Mouse (Mus musculus) skeletal muscle tissue, adult 2 months (tissue): ENCODE measurements around the gene Aars.
"Not testable (repeated sequence)": the region's sequence is repeated elsewhere in the genome, so short reads cannot be mapped to it uniquely, and the experiment has no call there.

ENCODE experiments used
- DNase-seq: peaks from one replicate; pipeline ENCODE4 v3.0.0-alpha.2; 2012; ENCODE audit warnings: low read depth, low spot score

Aars gene

DNA sequence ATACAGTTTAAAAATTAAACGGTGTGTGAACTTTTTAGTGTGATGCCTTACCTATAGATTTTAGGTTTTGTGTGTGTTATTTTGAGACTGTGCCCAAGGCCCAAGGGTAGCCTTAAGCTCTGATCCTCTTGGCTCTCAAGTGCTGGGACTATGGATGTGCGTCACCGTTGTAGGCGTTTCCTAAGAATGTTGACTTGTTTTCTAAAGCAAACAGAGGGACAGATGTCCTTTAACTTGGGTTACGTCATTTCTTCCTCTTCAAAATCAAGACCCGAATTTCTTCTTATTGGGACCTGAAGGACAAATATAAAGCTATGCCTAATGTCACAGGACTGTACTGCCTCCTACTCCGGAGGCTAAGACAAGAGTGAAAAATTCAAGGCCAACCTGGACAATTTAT lies at the start of gene Aars:
TSS of gene Aars (plus strand) at position 229 of the 400 bp plus-strand sequence.
- no peak for DNase-seq

DNA sequence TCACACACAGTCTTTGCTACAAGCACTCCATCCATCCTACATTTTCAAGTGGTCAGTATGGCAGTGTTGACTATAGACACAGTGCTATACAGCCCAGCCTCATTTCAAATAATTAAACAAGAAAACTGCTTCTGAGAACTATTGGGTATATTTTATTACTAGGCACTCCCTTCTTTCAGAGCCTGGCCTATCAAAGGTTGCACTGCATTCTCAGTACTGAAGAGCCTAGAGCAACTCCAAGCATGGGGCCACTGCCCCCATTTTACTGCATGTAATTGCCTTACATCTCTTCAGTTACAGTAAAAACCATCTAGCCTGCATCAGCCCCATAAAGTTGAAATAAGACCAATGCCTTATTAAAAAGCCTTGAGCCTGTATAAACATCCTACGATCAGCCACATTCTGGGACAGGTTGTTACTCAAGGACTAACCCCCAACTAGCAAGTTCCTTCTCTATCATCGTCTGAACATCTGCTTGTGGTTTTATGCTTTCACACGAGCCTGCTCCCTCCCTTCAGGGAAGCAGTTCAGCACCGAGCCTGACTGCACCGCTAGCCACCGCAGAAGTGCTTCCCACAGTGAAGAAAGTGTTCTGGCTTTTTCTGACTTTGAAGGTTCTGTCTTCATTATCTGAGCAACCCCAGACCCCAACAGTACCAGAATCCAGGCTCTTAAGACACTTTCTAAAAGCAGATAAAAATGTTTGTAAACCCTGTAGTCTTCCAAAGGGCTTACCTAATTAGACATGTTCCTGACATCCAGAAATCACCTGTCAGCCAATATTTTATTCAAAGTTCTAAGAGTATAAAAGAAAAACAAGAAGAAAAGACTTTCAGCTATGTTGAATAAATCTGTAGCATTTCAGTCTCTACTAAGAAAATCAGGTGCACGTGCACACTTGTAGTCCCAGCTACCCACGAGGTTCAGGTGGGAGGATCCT lies 44.9 kb upstream of the Aars start:
- DNase-seq: no peak

DNA sequence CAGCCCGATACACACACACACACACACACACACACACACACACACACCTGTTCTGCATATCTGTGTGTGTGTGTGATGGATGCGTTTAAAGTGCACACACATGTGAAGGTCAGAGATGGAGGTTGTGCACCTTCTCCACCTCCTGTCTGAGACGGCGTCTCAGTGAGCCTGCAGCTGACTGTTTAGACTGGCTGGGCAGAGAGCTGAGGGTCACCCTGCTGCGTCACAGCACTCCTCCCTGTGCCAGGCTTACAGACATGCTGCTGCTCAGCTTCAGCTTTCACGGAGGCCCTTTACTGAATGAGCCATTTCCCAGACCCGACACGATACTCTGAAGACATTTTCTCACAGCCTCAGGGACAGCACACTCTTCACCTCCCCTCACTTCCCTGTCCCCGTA lies 42.9 kb upstream of the Aars start:
- no peak for DNase-seq

DNA sequence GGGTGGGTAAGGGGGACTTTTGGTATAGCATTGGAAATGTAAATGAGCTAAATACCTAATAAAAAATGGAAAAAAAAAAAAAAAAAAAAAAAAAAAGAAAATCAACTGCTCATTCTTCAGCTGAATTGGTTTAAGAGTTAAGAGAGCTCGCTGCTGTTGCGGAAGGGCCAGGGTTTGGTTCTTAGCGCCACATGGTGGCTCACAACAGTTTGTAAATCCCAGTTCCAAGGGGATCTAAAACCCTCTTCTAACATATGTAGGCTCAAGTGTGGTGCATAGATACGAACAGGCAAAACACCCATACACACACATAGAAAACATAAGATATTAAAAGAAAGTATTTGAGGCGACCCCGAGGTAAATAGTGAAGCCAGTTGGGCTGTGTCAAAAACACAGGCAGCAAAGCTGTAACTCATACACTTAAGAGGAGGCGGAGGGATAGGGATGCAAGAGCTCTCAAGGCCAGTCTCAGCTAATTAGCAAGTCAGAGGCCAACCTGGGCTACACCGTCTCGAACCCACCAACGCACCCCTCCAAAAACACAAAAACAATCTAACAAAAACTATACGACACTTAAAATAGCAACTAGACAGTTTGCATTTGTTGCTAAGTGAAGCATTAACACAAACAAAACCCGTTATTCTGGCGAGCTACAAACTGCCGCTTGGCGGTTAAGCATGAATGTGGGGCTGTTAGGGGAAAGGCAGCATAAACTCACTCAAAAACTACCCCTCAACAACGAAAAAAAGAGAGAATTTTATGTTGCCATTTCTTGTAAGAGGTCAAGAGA lies 36.1 kb upstream of the Aars start:
- DNase-seq: no peak

DNA sequence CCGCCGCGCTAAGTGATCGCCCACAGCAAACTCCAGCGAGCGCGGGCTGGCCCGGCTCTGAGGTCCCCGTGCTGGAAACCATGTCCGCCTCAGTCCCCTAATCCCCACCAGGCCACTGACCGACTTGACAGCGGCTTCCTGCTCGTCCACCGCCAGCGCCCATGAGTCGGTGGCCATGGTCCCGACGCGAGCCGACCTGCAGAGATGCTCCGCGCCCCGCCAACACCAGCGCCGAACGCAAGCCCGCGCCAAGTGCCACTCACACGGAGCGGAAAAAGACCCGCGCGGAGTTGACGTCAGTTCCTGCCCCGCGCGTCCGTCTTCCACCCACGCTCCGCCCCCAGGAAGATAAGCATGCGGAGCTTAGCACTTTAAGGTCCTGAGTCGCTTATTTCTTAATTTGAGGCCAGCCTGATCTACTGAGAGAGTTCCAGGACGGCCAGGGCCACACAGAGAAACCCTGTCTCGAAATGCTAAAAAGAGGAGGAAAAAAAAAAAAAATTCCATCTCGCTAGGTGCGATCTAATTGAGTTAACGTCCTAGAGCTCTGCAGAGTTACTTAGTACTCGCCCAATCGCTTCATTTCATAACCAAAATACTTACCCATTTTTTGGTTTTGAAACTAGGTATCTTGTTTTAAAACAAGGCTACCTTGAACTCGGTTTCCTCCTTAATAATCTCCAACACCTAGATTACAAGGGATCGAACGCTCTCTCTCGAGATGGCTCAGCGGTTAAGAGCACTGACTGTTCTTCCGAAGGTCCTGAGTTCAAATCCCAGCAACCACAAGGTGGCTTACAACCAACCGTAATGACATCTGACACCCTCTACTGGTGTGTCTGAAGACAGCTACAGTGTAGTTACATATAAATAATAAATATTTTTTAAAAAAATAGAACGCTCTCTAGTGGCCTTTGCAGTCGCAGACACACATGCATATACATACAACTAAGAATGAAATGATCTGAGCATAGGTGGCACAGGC lies 35.1 kb upstream of the Aars start, which contains the start of gene Ddx19a:
TSS of gene Ddx19a (minus strand) at position 254 of the 985 bp plus-strand sequence.
- peak; percentile 79 for DNase-seq

DNA sequence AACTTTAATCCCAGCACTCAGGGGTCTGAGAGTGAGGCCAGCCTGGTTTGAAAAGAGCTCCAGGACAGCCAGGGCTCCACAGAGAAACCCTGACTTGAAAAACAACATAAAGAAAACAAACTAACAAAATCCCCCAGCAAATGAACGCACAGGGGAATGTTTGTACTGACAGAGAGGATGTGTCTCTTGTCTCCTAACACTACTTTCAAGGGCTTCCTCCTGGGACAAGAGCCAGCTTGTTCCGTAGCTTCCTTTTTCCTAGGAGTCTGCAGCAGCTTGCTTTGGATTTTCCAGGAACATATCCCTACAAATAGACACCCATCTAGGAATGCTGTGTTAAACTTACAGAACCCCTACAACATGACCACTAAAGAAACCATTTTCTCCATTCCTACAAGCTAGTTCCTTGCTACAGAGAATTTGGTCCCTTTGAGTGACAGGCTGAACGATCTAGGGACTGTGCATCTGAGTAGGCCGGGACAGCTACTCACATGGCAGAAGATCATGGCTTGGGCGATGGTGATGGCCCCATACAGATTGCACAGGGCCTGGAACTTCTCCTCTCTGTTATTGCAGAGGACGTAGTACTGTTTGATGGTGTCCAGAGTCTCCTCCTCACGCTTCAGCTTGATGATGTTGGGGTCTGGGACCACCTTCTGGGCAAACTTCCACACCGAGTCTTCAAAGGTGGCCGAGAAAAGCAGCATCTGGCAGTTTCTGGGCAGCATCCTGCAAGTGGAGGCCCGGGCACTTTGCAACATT lies 22.5 kb upstream of the Aars start:
- not testable (repeated sequence) for DNase-seq

DNA sequence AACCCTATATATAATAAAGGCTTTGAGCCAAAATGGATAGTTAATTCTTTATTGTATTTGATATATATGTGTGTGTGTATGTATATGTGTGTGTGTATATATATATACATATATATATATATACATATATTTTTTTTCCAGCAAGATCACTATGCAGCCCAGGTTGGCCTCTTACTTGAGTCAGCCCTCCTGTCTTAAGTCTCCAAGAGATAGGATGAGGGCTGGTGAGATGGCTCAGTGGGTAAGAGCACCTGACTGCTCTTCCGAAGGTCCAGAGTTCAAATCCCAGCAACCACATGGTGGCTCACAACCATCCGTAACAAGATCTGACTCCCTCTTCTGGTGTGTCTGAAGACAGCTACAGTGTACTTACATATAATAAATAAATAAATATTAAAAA lies 6.3 kb upstream of the Aars start:
- DNase-seq: not testable (repeated sequence)

DNA sequence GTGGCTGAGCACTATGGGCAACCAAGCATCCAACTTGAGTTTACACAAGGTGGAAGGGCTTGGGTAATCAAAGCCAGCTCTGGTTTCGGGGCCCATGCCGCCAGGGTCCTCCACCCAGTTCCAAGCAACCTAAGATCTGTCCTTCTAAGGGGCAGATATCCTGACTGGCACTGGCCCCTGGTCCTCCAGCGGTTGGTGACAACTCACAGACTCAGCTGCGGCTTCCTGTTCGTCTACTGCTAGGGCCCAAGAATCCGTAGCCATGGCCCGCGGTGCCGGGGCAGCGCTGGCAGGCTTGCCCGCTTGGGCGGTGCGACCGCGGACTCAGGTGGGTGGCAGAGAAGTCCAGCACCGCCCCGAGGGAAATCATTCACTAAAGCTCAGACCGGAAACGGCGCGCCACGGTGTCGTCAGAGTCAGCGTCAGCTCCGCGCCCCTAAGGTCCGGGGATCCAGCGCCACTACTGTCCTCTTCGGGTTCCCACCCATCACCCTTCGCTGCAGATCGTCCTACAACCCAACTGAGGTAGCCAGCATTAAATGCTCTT lies 5.5 kb upstream of the Aars start:
- DNase-seq: peak; percentile 75

DNA sequence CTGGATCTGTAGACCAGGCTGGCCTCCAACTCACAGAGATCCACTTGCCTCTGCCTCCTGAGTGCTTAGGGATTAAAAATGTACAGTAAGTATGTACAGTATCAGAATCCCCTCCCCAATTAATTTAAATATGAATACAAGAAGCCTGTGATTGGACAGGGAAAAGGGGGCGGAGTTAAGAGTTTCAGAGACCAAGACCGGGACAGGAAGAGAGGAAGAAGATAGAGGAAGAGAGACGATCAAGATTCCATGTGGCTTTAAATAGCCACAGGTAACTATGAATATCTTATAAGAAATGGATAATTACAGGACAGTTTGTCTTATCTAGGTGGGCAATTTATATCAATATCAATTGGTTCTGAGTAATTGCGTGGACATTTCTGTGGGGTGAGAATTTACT lies 3.4 kb upstream of the Aars start:
- no peak for DNase-seq

DNA sequence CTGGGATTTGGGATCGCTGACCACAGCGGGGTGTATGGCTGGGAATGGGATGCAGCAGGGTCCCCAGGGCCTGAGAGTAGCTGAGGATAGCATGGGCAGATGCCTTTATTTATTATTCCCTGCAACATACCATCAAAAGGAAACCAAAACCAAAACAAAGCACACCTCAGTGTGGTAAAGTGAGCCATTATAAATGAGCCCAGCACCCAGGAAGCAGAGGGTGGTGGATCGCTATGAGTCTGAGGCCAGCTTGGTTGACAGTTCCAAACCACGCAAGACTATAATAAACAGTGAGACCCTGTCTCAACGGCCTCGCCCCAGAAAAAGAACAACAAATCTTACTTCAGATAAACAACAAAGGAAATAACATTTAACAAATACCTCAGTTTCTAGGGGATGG lies 2.9 kb upstream of the Aars start:
- DNase-seq: no peak

DNA sequence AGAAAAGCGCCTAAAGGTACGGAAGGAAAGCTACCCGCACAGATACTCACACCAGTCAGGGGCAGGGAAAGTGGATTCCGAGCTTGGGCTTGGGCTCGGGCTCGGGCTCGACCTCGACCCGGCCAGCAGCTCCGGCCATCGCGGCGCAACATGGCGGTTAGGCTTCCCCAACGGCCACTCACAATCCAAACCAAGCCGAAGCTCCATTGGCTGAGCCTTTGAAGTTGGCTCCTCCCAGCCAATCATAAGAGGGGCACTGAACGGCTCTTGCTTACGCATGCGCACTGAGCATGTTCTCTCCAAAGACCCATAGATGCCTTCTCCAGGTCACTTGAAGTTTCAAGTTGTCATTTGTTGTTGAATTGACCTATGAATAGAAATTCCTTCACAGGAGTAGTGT lies 1.4 kb upstream of the Aars start, which contains the start of gene Ddx19b:
TSS of gene Ddx19b (minus strand) at position 180 of the 400 bp plus-strand sequence.
- DNase-seq: no peak

DNA sequence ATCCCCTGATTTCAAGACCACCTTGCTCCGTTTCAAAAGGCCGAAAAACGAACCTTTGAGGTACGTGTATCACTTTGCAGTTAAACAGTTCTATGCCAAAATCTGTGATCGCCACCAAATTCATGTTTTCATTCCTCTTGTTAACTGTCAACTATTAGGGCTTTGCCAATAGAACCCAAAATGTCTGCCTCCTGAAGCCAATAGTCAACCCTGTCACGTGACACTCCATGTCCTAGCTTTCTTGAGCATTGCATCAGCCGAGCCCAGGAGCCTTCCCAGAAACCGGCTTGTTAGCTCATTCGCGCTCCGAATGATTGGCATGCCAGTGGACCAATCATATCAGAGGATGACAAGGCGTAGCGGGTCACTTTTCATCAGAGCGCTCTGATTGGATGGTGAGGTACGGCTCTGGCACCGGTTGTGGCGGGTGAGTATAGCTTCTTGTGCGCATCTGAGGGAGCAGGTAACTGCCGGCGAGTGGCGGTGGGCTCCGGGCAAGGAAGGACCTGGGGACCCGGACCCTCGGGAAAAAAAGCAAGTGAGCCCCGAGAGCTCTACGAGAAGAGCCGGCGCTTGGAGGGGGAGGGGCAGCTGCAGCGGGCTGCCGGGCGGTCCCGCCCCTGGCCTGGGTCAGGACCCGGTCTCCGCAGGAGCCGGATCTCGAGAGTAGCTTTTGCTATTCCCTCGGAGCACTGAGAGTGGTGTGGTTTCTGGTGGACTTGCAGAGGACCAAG lies 705 bp downstream of the Aars start:
- peak; percentile 100 for DNase-seq

DNA sequence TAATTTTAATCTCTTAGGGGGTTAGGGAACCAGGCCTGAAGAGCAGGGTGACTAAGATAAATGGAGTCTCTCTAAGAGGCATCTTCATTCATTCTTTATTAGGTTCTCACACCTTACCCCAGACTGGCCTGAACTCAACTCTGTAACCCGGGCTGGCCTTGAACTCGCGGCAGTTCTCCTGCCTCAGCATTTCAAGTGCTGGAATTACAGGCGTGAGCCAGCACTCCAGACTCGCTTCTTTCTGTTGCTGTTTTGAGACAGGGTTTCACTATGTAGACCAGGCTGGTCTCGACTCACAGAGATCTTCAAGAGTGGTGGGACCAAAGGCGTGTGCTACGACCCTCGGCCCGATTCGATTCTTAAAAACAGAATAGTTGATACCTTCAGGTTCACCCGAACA lies 1.3 kb downstream of the Aars start:
- DNase-seq: no peak

DNA sequence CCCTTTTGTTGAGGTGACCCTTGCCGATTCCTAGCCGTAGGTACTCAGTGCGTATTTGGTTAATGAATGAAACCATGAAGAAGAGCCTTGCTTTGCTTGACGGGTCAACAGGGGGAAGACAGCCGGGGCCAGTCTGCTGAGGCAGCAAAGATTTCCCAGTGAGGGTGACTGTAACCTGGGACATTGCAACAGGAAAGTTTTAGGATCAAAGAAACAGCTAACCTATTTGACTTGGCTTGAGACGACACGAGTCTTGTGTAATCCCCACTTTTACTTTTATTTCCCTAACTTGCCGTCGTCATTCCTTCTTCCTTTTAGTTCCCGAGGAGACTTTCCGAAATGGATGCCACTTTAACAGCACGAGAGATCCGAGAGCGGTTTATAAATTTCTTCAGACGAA lies 3.6 kb downstream of the Aars start:
- no peak for DNase-seq

DNA sequence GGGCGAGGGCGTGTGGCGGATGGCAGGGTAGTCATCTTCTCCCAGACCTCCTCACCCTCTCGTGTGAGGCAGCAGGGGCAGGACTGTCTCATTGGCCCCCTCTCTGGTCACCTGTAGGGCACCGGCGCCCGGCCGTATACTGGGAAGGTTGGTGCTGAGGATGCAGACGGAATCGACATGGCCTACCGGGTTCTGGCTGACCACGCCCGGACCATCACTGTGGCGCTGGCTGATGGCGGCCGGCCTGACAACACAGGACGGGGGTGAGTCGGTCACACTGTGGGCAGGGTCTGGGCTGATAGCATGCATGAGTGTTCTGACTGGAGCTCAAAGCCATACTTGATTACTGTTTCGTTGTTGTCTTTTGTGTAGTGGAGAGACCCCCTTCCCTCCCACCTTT lies 9.6 kb downstream of the Aars start:
- DNase-seq: no peak

DNA sequence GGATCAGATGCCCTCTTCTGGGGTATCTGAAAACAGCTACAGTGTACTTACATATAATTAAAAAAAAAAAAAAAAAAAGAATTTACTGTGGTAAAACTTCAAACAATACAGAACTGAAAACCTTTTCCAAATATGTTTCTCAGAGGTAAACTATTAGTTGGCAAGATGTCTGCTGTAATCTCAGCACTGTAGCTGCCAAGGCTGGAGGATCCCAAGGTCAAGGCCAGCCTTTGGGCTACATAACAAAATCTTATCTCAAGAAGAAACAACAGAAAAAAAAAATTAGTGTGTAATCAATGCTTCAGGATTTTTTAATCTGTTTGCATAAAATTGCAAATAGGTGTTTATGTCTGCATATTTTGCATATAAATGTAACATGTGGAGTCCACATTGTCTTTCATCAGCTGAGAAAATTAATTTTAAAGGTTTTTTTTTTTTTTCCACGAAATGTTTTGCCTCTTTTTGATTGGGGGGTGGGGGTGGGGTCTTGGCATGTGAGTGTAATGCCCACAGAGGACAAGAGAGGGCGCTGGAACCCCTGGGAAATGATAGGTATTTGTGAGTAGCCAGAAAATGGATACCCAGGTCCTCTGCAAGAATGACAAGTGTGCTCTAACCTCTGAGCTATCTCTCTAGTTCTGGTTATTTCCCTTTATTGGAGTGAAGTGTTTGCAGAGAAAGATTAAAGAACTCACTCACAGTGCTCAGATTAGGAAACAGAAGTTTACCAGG lies 11.2 kb downstream of the Aars start:
- DNase-seq: no peak

DNA sequence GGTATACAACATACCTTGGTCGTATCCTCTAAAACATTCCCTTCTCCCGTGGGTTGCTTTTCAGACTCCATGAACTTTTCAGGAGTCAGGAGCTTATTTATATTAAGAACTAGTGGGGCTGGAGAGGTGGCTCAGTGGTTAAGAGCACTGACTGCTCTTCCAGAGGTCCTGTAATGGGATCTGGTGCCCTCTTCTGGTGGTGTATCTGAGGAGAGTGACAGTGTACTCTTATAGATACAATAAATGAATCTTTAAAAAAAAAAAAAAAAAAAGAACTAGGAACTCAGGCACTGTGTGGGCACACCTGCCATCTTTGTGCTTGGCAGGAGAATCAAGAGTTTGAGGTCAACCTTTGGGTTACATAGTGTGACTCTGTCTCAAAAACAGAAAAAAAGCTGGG lies 15.8 kb downstream of the Aars start:
- DNase-seq: no peak

DNA sequence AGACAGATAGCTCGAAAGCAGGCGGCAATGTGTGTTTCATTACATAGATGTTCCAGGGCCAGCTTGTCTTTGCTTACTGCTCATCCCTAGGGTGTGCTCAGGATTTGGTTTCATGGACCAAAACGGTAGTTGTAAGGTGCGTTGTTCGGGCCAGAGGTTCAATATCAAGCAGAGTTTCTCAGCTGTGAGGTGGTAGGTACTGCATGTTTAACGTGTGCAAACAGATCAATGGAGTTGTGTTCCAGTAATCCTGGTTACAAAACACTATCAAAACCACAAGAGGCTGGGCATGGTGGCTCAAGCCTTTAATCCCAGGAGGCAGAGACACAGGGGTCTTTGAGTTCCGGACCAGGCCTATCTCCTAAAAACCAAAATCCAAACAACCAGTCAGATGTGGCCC lies 16.2 kb downstream of the Aars start:
- DNase-seq: no peak
